Mouse (Mus musculus) embryonic facial prominence, embryonic 15.5 days (tissue): ENCODE data around the gene Svs4. TPM values are rescaled to one million over a fixed set of nuclear protein-coding genes. Genes with fewer than 3 reads are reported as not detected.

Experiments
- polyA plus RNA-seq: library from polyadenylated mRNA; unstranded; fragments of >200 nt; fragmentation: Nextera tagmentation; extraction: Ambion mirVana; gene quantifications from 2 replicates; pipeline ENCODE4 v1.2.1, GENCODE M21; 2015

Svs4 gene
- polyA plus RNA-seq, 1 experiment from 2014 or later, result not detected

Other genes with a start within 250 kb of the Svs4 start
- gene Stk4, start 208.1 kb downstream of the Svs4 start, polyA plus RNA-seq, result 18.2 and 18.7 TPM in 2 replicates
- 59.1 and 66.0 TPM in 2 replicates for gene Tomm34, start 207.3 kb downstream of the Svs4 start, polyA plus RNA-seq
- gene Kcns1, start 107.3 kb downstream of the Svs4 start, polyA plus RNA-seq, result 0.49 and 0.96 TPM in 2 replicates
- gene Wfdc5, start 95.7 kb downstream of the Svs4 start, polyA plus RNA-seq, result 6.1 and 6.6 TPM in 2 replicates
- 0.22 TPM in 1 of 2 replicates, not detected in the other for gene Wfdc12, start 87.9 kb downstream of the Svs4 start, polyA plus RNA-seq
- gene Wfdc15a, start 78.3 kb downstream of the Svs4 start, polyA plus RNA-seq, result not detected in 2 replicates
- not detected in 2 replicates for gene Wfdc15b, start 56.8 kb downstream of the Svs4 start, polyA plus RNA-seq
- gene Svs2, start 40.0 kb downstream of the Svs4 start, polyA plus RNA-seq, result not detected in 2 replicates
- not detected in 2 replicates for gene Svs3b, start 21.8 kb downstream of the Svs4 start, polyA plus RNA-seq
- gene Svs3a, start 10.8 kb upstream of the Svs4 start, polyA plus RNA-seq, result not detected in 2 replicates
- not detected in 2 replicates for gene Svs6, start 38.3 kb upstream of the Svs4 start, polyA plus RNA-seq
- not detected in 2 replicates for gene Svs5, start 54.3 kb upstream of the Svs4 start, polyA plus RNA-seq
- 9.9 and 14.5 TPM in 2 replicates for gene Slpi, start 110.6 kb upstream of the Svs4 start, polyA plus RNA-seq
- 0.50 and 0.98 TPM in 2 replicates for gene Rbpjl, start 124.7 kb upstream of the Svs4 start, polyA plus RNA-seq
- gene Matn4, start 126.7 kb upstream of the Svs4 start, polyA plus RNA-seq, result 33.4 and 58.2 TPM in 2 replicates
- gene Sdc4, start 165.4 kb upstream of the Svs4 start, polyA plus RNA-seq, result 113 and 114 TPM in 2 replicates
- gene Sys1, start 178.5 kb upstream of the Svs4 start, polyA plus RNA-seq, result 66.3 and 67.8 TPM in 2 replicates
- 12.2 and 12.5 TPM in 2 replicates for gene Gm20458, start 182.5 kb upstream of the Svs4 start, polyA plus RNA-seq
- not detected in 2 replicates for gene Trp53tg5, start 195.3 kb upstream of the Svs4 start, polyA plus RNA-seq
- 8.4 and 10.3 TPM in 2 replicates for gene Dbndd2, start 207.6 kb upstream of the Svs4 start, polyA plus RNA-seq
- gene Pigt, start 219.1 kb upstream of the Svs4 start, polyA plus RNA-seq, result 63.0 and 70.5 TPM in 2 replicates